Mouse (Mus musculus) liver, adult 2 months (tissue): ENCODE measurements around the gene Pik3ap1. TPM values are rescaled to one million over a fixed set of nuclear protein-coding genes. Genes with fewer than 3 reads are reported as not detected.

Experiments
- DNase-seq: peaks from one replicate; pipeline ENCODE4 v3.0.0-alpha.2; 2011; ENCODE audit warnings: low read depth, low spot score; ENCODE audit errors: extremely low read depth
- H3K27ac ChIP-seq: fragments of 200-500 bp; replicated peaks from 2 replicates; pipeline ENCODE4 v1.5.1; 2012; ENCODE audit warnings: low read depth, mild to moderate bottlenecking, control low read depth, inconsistent platforms, low read length; ENCODE audit not compliant: insufficient read depth
- H3K27me3 ChIP-seq: fragments of 200-500 bp; 2 replicates; pipeline ENCODE4 v1.6.1; 2012; ENCODE audit warnings: mild to moderate bottlenecking, moderate library complexity, low read length, inconsistent platforms; ENCODE audit not compliant: control insufficient read depth, insufficient read depth
- H3K36me3 ChIP-seq: fragments of 200-500 bp; 2 replicates; pipeline ENCODE4 v1.6.1; 2012; ENCODE audit warnings: low read length, inconsistent platforms; ENCODE audit not compliant: control insufficient read depth, insufficient read depth
- H3K4me1 ChIP-seq: fragments of 200-500 bp; 2 replicates; pipeline ENCODE4 v1.6.1; 2011; ENCODE audit warnings: low read length; ENCODE audit not compliant: control insufficient read depth, insufficient read depth
- H3K4me3 ChIP-seq: fragments of 200-500 bp; 2 replicates; pipeline ENCODE4 v1.5.1; 2011; ENCODE audit warnings: low read depth, mild to moderate bottlenecking, control low read depth, low read length, moderate library complexity; ENCODE audit not compliant: insufficient read depth
- H3K79me2 ChIP-seq: fragments of 200-500 bp; 2 replicates; pipeline ENCODE4 v1.6.1; 2012; ENCODE audit warnings: inconsistent platforms, mild to moderate bottlenecking, low read length, moderate library complexity; ENCODE audit not compliant: control insufficient read depth, insufficient read depth
- H3K9ac ChIP-seq: fragments of 200-500 bp; 2 replicates; pipeline ENCODE4 v1.6.1; 2012; ENCODE audit warnings: low read depth, mild to moderate bottlenecking, control low read depth, inconsistent platforms, low read length
- CTCF ChIP-seq: fragments of 200-500 bp; IDR thresholded peaks from 2 replicates; pipeline ENCODE4 v1.5.1; 2011; ENCODE audit warnings: low read depth, low read length, control low read depth
- POLR2A ChIP-seq: fragments of 200-500 bp; IDR thresholded peaks from 2 replicates; pipeline ENCODE4 v1.6.1; 2011; ENCODE audit warnings: low read length, control low read depth; ENCODE audit not compliant: insufficient read depth; ENCODE audit errors: extremely low read depth
- WGBS: fragments of 180-500 bp; shearing (Covaris S2); methylation state at CpG from one replicate; pipeline ENCODE4 v1.1.7; 2018; 5-methylcytosine and 5-hydroxymethylcytosine counted together
- polyA plus RNA-seq: library from polyadenylated mRNA; depleted of rRNA; stranded (reverse); fragments of >200 nt; gene quantifications from 2 replicates; pipeline ENCODE4 v1.2.3, GENCODE M21; 2012
- total RNA-seq: library from RNA; depleted of rRNA; stranded (reverse); fragments of >200 nt; gene quantifications from 2 replicates; pipeline ENCODE4 v1.2.3, GENCODE M21; 2014

Pik3ap1 gene
- total and polyA plus RNA-seq, 2 experiments = 21.7 to 31.9 TPM

- TF ChIP-seq POLR2A (no peak), CTCF (no peak)
- WGBS = 91% methylated on average over 6 of the region's 6 CpGs
- H3K27ac ChIP-seq = no peak overlapping the region
Observed at GRCm38 (mm10) chr19:41338379-41338778, 46.5 kb downstream of the Pik3ap1 start.

DNA sequence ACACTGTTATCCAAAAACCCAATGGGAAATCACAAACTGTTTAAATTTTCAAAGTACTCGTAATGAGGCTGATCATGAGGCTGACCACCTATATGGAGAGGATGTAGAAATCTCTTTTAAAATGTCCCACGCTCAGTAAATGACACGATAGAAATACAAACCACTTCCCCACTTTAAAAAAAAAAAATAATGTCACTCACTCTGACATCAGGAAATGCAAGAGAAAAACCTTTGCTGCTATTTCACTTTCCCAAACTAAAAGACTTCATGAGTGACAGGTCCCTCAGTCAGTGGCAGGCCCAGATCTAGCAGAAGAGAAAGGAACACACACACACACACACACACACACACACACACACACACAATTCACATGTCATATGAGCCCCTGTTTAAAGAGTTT, 49.2 kb downstream of the Pik3ap1 start:
- H3K27ac ChIP-seq = no peak overlapping the region
- no peak for TF ChIP-seq CTCF
- no peak for TF ChIP-seq POLR2A
- no peak overlapping the region for H3K4me3 ChIP-seq
- H3K36me3 ChIP-seq = peaks cover 3% of the 10 kb centered on the region; the same call in 1 of the 2 replicates
- H3K4me1 ChIP-seq = peaks cover 3% of the 10 kb centered on the region; the same call in 1 of the 2 replicates
- H3K79me2 ChIP-seq = peaks cover 11% of the 10 kb centered on the region; the same call in 1 of the 2 replicates
- 87% methylated on average over 3 of the region's 3 CpGs for WGBS
- H3K9ac ChIP-seq = no peak overlapping the region
- DNase-seq = no peak
- H3K27me3 ChIP-seq = no peaks in the 10 kb centered on the region

More at GRCm38 (mm10) chr19:41338379-41338778, 46.5 kb downstream of the Pik3ap1 start:
- peaks cover 3% of the 10 kb centered on the region; the same call in 1 of the 2 replicates for H3K4me1 ChIP-seq
- DNase-seq = no peak
- H3K79me2 ChIP-seq = peaks cover 11% of the 10 kb centered on the region; the same call in 1 of the 2 replicates
- no peak overlapping the region for H3K4me3 ChIP-seq
- H3K9ac ChIP-seq = no peak overlapping the region
- H3K27me3 ChIP-seq = no peaks in the 10 kb centered on the region
- H3K36me3 ChIP-seq = no peaks in the 10 kb centered on the region; the same call in 1 of the 2 replicates

GRCm38 (mm10) chr19:41332986-41333385, 51.9 kb downstream of the Pik3ap1 start:
- 92% methylated on average over 8 of the region's 8 CpGs for WGBS
- Histone ChIP-seq H3K79me2 (peaks cover 7% of the 10 kb centered on the region; the same call in 1 of the 2 replicates), H3K27ac (no peak overlapping the region), H3K9ac (no peak overlapping the region), H3K4me1 (no peaks in the 10 kb centered on the region), H3K36me3 (peaks cover 18% of the 10 kb centered on the region; the same call in 1 of the 2 replicates), H3K4me3 (no peak overlapping the region), H3K27me3 (no peaks in the 10 kb centered on the region)
- no peak for DNase-seq
- TF ChIP-seq CTCF = no peak
- TF ChIP-seq POLR2A = no peak

DNA sequence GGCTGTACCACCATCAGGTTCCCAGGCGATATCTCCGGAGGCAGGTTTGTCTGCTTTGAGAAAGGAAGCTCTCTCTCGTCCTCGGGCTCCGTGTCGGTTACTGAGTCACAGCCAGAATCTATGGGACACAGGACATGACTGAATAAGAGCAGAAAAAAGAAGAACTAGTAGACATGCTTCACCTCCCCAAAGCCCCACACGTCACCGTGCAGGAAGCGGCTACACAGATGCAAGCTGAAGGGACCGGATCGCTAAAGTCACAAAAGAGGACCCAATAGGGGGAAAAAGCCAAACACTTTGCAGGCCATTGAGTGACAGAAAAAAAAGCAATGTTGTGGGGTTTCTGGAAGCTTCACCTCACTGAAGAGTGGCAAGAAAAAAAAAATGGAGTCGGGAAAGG, 52.7 kb downstream of the Pik3ap1 start:
- WGBS = 87% methylated on average over 12 of the region's 12 CpGs
- no peaks in the 10 kb centered on the region for H3K27me3 ChIP-seq
- H3K9ac ChIP-seq = peak overlapping the region; percentile 21
- H3K79me2 ChIP-seq = peaks cover 5% of the 10 kb centered on the region; the same call in 1 of the 2 replicates
- no peak overlapping the region for H3K27ac ChIP-seq
- no peak overlapping the region for H3K4me3 ChIP-seq
- peaks cover 25% of the 10 kb centered on the region for H3K36me3 ChIP-seq
- no peak for TF ChIP-seq POLR2A
- no peak for TF ChIP-seq CTCF
- DNase-seq = no peak
- H3K4me1 ChIP-seq = no peaks in the 10 kb centered on the region

- DNase-seq = peak; percentile 63
- peaks cover 5% of the 10 kb centered on the region; the same call in 1 of the 2 replicates for H3K79me2 ChIP-seq
- 46% methylated on average over 7 of the region's 7 CpGs for WGBS
- H3K9ac ChIP-seq = no peak overlapping the region
- peaks cover 4% of the 10 kb centered on the region; the same call in 1 of the 2 replicates for H3K4me1 ChIP-seq
- H3K4me3 ChIP-seq = no peak overlapping the region
- H3K36me3 ChIP-seq = peaks cover 33% of the 10 kb centered on the region
- H3K27ac ChIP-seq = no peak overlapping the region
- TF ChIP-seq CTCF = no peak
- H3K27me3 ChIP-seq = no peaks in the 10 kb centered on the region
Observed at GRCm38 (mm10) chr19:41330401-41330800, 54.5 kb downstream of the Pik3ap1 start.

- 97% methylated on average over 7 of the region's 7 CpGs for WGBS
- H3K27me3 ChIP-seq = no peaks in the 10 kb centered on the region
- H3K79me2 ChIP-seq = peaks cover 5% of the 10 kb centered on the region; the same call in 1 of the 2 replicates
- TF ChIP-seq POLR2A (no peak), CTCF (no peak)
- no peak overlapping the region for H3K4me3 ChIP-seq
- no peak overlapping the region for H3K27ac ChIP-seq
- H3K36me3 ChIP-seq = peaks cover 35% of the 10 kb centered on the region
- no peak overlapping the region for H3K9ac ChIP-seq
- peaks cover 4% of the 10 kb centered on the region; the same call in 1 of the 2 replicates for H3K4me1 ChIP-seq
- no peak for DNase-seq
Observed at GRCm38 (mm10) chr19:41329961-41330360, 54.9 kb downstream of the Pik3ap1 start.
